Mouse (Mus musculus) forebrain, postnatal 0 days (tissue): ENCODE measurements around the gene Tm7sf2. TPM values are rescaled to one million over a fixed set of nuclear protein-coding genes. Genes with fewer than 3 reads are reported as not detected.

Source experiments
- ATAC-seq: fragments of 200-750 bp; cut with Nextera tagmentation; 2 replicates; pipeline ENCODE4 v1.8.0; 2017; ENCODE audit warnings: mild to moderate bottlenecking, moderate library complexity
- DNase-seq: peaks from one replicate; pipeline ENCODE4 v3.0.0-alpha.2; 2015
- H3K27ac ChIP-seq: fragments of 300-500 bp; sonication (generic); 2 replicates; pipeline ENCODE4 v1.5.1; 2014; ENCODE audit warnings: low read depth, mild to moderate bottlenecking, antibody characterized with exemption, low read length, moderate library complexity, mixed read lengths
- H3K27me3 ChIP-seq: fragments of 300-500 bp; sonication (generic); 2 replicates; pipeline ENCODE4 v1.6.1; 2014; ENCODE audit warnings: mild to moderate bottlenecking, low read length, mixed read lengths; ENCODE audit not compliant: insufficient read depth
- H3K36me3 ChIP-seq: fragments of 300-500 bp; sonication (generic); 2 replicates; pipeline ENCODE4 v1.6.1; 2014; ENCODE audit warnings: mild to moderate bottlenecking, moderate library complexity; ENCODE audit not compliant: insufficient read depth
- H3K4me1 ChIP-seq: fragments of 300-500 bp; sonication (generic); 2 replicates; pipeline ENCODE4 v1.6.1; 2014; ENCODE audit warnings: antibody characterized with exemption; ENCODE audit not compliant: insufficient read depth
- H3K4me2 ChIP-seq: fragments of 300-500 bp; sonication (generic); 2 replicates; pipeline ENCODE4 v1.6.1; 2014; ENCODE audit warnings: low read depth, mild to moderate bottlenecking, moderate library complexity
- H3K4me3 ChIP-seq: fragments of 300-500 bp; sonication (generic); 2 replicates; pipeline ENCODE4 v1.5.1; 2014; ENCODE audit warnings: low read depth, low read length, mixed read lengths
- H3K9ac ChIP-seq: fragments of 300-500 bp; sonication (generic); 2 replicates; pipeline ENCODE4 v1.6.1; 2014; ENCODE audit warnings: mild to moderate bottlenecking
- H3K9me3 ChIP-seq: fragments of 300-500 bp; sonication (generic); 2 replicates; pipeline ENCODE4 v1.6.1; 2016; ENCODE audit warnings: low read length
- CTCF ChIP-seq: sonication (generic); IDR thresholded peaks from 2 replicates; pipeline ENCODE4 v1.5.1; 2016; ENCODE audit warnings: antibody characterized with exemption, control low read depth, low read depth
- WGBS: fragments of 180-500 bp; shearing (Covaris S2); extraction: QIAGEN DNeasy Blood & Tissue Kit; methylation state at CpG from one replicate; pipeline ENCODE4 v1.1.7; 2014; 5-methylcytosine and 5-hydroxymethylcytosine counted together
- polyA plus RNA-seq: library from polyadenylated mRNA; unstranded; fragments of >200 nt; fragmentation: Nextera tagmentation; extraction: Ambion mirVana; gene quantifications from 2 replicates; pipeline ENCODE4 v1.2.1, GENCODE M21; 2015
- total RNA-seq: library from RNA; depleted of rRNA; stranded (reverse); fragments of >200 nt; gene quantifications from 2 replicates; pipeline ENCODE4 v1.2.3, GENCODE M21; 2014

Gene Tm7sf2
- total and polyA plus RNA-seq, 2 experiments from 2014 or later = 43.3 to 70.6 TPM

- no peaks in the 10 kb centered on the region for H3K27me3 ChIP-seq
- H3K4me2 ChIP-seq = no peak overlapping the region
- no peak overlapping the region for H3K27ac ChIP-seq
- no peaks in the 10 kb centered on the region for H3K4me1 ChIP-seq
- no peak for DNase-seq
- ATAC-seq = no peak
- no peak overlapping the region for H3K9ac ChIP-seq
- 81% methylated on average over 6 of the region's 6 CpGs for WGBS
- no peak overlapping the region for H3K4me3 ChIP-seq
- no peaks in the 10 kb centered on the region for H3K36me3 ChIP-seq
- H3K9me3 ChIP-seq = no peaks in the 10 kb centered on the region
- no peak for TF ChIP-seq CTCF
These were observed 39.2 kb downstream of the Tm7sf2 start for GRCm38 (mm10) chr19:6028991-6029390.

- TF ChIP-seq CTCF = no peak
- H3K4me3 ChIP-seq = no peak overlapping the region
- no peak overlapping the region for H3K27ac ChIP-seq
- H3K4me2 ChIP-seq = no peak overlapping the region
- no peaks in the 10 kb centered on the region for H3K4me1 ChIP-seq
- H3K36me3 ChIP-seq = no peaks in the 10 kb centered on the region
- no peaks in the 10 kb centered on the region for H3K9me3 ChIP-seq
- no peaks in the 10 kb centered on the region for H3K27me3 ChIP-seq
- ATAC-seq (no peak), DNase-seq (no peak)
- WGBS = 83% methylated on average over 7 of the region's 7 CpGs
- H3K9ac ChIP-seq = no peak overlapping the region
These were observed 44.2 kb downstream of the Tm7sf2 start for GRCm38 (mm10) chr19:6023930-6024329.

- no peaks in the 10 kb centered on the region for H3K27me3 ChIP-seq
- H3K4me2 ChIP-seq = no peak overlapping the region
- DNase-seq = no peak
- no peak for ATAC-seq
- no peaks in the 10 kb centered on the region for H3K36me3 ChIP-seq
- H3K4me3 ChIP-seq = no peak overlapping the region
- TF ChIP-seq CTCF = no peak
- WGBS = 72% methylated on average over 8 of the region's 8 CpGs
- H3K9ac ChIP-seq = no peak overlapping the region
- no peak overlapping the region for H3K27ac ChIP-seq
- H3K9me3 ChIP-seq = no peaks in the 10 kb centered on the region
- no peaks in the 10 kb centered on the region for H3K4me1 ChIP-seq
These were observed 45.1 kb downstream of the Tm7sf2 start for GRCm38 (mm10) chr19:6023059-6023458.

- TF ChIP-seq CTCF = no peak
- WGBS = 54% methylated on average over 3 of the region's 3 CpGs
- H3K4me3 ChIP-seq = no peak overlapping the region
- no peaks in the 10 kb centered on the region; the same call in 1 of the 2 replicates for H3K4me1 ChIP-seq
- no peak overlapping the region for H3K4me2 ChIP-seq
- H3K9ac ChIP-seq = no peak overlapping the region
- no peaks in the 10 kb centered on the region; the same call in 1 of the 2 replicates for H3K27me3 ChIP-seq
- H3K9me3 ChIP-seq = no peaks in the 10 kb centered on the region
- no peaks in the 10 kb centered on the region for H3K36me3 ChIP-seq
- ATAC-seq = no peak
- DNase-seq = no peak
- H3K27ac ChIP-seq = no peak overlapping the region
These were observed 47.9 kb downstream of the Tm7sf2 start for GRCm38 (mm10) chr19:6020276-6020675.

GRCm38 (mm10) chr19:6018142-6019089 lies 49.8 kb downstream of the Tm7sf2 start:
- H3K27ac ChIP-seq = no peak overlapping the region
- H3K27me3 ChIP-seq = no peaks in the 10 kb centered on the region; the same call in 1 of the 2 replicates
- ATAC-seq (peak; percentile 68; the same call in 1 of the 2 replicates), DNase-seq (peak; percentile 88)
- no peak overlapping the region for H3K4me2 ChIP-seq
- WGBS = 29% methylated on average over 15 of the region's 15 CpGs
- H3K9ac ChIP-seq = no peak overlapping the region; the same call in 1 of the 2 replicates
- no peaks in the 10 kb centered on the region for H3K9me3 ChIP-seq
- H3K4me3 ChIP-seq = no peak overlapping the region
- peak; percentile 87 for TF ChIP-seq CTCF
- H3K36me3 ChIP-seq = no peaks in the 10 kb centered on the region
- no peaks in the 10 kb centered on the region; the same call in 1 of the 2 replicates for H3K4me1 ChIP-seq

- no peaks in the 10 kb centered on the region for H3K36me3 ChIP-seq
- no peaks in the 10 kb centered on the region for H3K9me3 ChIP-seq
- H3K4me2 ChIP-seq = peak overlapping the region; percentile 76
- no peak overlapping the region for H3K4me3 ChIP-seq
- 44% methylated on average over 7 of the region's 7 CpGs for WGBS
- peak; percentile 36 for TF ChIP-seq CTCF
- ATAC-seq = no peak
- no peaks in the 10 kb centered on the region; the same call in 1 of the 2 replicates for H3K27me3 ChIP-seq
- no peak overlapping the region for H3K27ac ChIP-seq
- no peak overlapping the region for H3K9ac ChIP-seq
- peak; percentile 17 for DNase-seq
- no peaks in the 10 kb centered on the region; the same call in 1 of the 2 replicates for H3K4me1 ChIP-seq
These were observed 51.6 kb downstream of the Tm7sf2 start for GRCm38 (mm10) chr19:6016532-6016931.
